Mouse (Mus musculus): Measurements from ENCODE around the gene Epha8. TPM values are rescaled to one million over a fixed set of nuclear protein-coding genes. Genes with fewer than 3 reads are reported as not detected.

The Epha8 gene
- total RNA-seq (2021): not detected

DNA sequence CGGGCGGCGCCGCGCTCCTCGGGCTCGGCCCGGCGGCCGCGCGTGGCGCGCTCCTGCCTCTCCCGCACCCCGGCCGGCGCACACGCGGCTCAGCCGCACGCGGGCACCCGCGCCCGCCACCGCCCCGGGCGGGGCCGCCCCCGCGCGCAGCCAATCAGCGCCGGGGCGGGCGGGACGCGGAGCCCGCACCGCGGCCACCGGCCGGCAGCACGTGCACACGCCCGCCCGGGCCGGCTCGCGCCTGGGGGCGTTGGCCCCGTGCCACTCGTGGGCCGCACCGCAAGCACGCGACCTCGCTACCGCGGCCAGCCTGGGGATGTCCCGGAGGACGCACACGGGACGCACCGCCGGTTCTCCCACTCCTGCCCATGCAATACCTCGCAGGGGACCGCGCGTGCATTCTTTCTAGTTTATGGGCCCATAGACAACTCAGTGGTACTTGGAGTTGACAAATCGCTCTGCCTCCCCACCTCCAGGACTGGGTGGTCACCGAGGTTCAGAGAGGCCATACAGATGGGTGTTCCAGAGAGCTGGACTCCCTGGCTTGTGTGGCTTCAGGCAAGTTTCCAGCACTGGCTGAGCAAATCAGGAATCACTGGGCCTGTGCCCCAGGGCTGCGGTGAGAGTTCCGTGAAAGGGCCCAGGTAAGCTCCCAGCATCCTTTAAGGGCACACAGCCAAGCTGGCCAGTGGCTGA, at the start of gene Epha8:
Gene Epha8, minus strand, starts transcription at position 66 of the 696 bp plus-strand sequence.
- no peak for DNase-seq
- intact Hi-C loops (cut with DNase I): no loop called here

- peak; percentile 12 to 36 for DNase-seq
- intact Hi-C loops (cut with DNase I): no loop called here
These were observed 45.2 kb upstream of the Epha8 start for GRCm38 (mm10) chr4:137001825-137002224.

DNA sequence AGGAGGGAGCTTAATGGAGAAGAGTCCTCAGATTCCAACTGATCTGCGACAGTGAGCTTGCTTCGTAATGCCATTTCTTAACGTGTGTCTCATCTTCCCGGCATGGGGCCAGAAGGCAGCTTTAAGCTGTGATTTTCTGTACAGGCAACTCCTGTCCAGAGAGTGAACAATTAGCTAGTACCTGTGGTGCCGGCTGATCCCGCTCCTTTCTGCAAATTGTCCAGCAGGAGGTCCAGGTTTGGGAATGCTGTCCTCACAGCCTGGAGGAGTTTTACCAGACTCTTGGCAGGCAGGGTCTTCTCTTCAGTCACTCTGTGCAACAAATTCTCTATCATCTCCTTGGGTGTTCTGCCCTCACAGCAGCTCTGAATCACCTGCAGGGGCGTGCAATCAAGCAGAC, 44.4 kb upstream of the Epha8 start:
- intact Hi-C loops (cut with DNase I): no loop called here
- no peak for DNase-seq

DNA sequence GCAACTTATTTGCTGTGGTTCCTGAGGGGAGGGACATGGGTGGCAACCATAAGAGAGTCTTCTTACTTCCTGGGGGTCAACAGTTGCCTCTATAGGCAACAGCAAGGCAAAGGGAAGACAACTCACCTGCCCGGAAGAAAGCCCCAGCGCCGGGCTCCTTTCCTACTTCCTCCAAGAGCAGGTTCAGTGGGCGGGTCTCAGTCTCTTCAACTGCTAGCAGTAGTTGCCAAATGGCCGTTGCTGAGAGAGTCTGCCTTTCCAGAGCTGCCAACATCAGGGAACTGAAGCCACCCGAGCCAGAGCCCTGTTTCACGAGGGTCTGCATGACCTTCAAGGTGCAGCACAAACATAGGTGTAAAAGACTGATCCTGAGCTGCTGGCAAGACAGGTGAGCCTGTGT, 41.8 kb upstream of the Epha8 start:
- intact Hi-C loops (cut with DNase I): no loop called here
- no peak for DNase-seq

- no peak for DNase-seq
- intact Hi-C loops (cut with DNase I): no loop called here
These were observed 41.2 kb upstream of the Epha8 start for GRCm38 (mm10) chr4:136997723-136998345.

GRCm38 (mm10) chr4:136996933-136997332, 40.3 kb upstream of the Epha8 start:
- no peak for DNase-seq
- intact Hi-C loops (cut with DNase I): no loop called here

- DNase-seq: no peak
- intact Hi-C loops (cut with DNase I): no loop called here
These were observed 38.7 kb upstream of the Epha8 start for GRCm38 (mm10) chr4:136995361-136995760.

DNA sequence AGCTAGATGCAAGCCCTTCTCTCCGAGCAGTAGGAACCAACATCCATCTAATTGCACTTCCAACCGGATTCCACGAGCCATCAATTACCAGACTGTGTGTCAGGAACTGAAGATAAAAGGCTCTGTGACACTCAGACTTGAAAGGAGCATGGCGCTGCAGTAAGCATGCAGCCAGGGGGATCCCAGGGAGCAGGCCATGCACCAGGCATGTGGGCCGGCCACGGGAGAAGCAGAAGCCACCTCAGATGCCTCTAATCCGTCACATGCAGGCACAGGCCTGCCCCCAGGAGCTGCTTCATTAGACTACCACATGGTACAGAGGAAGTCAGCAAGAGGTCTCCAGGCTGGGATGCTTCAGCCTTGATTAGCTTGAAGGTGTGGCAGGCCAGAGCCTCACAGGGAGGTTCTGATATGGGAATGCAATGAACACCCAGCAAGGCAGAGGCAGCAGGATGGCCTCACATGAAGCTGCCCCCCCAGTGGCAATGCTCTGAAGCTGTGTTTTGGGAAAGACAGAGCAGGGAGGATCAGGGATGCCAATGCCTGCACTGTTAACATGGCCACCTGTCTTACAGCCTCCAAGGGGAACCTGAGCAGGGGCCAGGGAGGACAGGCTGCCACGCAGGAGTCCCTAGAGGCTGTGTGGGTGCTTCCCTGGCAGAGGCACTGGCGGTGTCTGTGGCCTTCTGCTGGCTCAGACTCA, 25.5 kb upstream of the Epha8 start:
- intact Hi-C loops (cut with DNase I): loop anchor here (2.0 kb wide), 1 partner anchor 75 kb away; no protein-coding TSS in a partner anchor
- no peak for DNase-seq

- peak; percentile 41 to 50 for DNase-seq
- intact Hi-C loops (cut with DNase I): loop anchor here (2.0 kb wide), 1 partner anchor 75 kb away; no protein-coding TSS in a partner anchor
These were observed 24.7 kb upstream of the Epha8 start for GRCm38 (mm10) chr4:136981347-136981746.

DNA sequence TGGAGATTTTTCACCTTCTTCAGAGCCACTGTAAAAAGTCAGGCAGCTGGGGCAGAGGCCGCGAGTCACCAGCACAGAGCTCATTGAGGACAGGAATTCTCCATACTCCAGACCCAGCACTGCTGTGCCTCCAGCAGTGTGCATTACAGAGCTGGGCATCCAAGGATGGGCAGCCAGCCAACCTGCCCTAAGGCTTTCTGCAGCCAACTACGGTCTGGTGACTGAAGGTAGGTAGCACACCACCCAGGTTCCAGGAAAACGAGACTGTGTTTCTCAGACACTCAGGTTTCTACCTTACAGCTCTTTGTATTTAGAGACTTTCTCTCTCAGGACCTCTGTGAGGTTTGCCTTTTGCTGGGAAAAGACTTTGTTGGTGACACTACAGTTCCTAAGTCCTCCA, 24.3 kb upstream of the Epha8 start:
- DNase-seq: no peak
- intact Hi-C loops (cut with DNase I): loop anchor here (2.0 kb wide), 1 partner anchor 74 kb away; no protein-coding TSS in a partner anchor

GRCm38 (mm10) chr4:136977244-136977643, 20.6 kb upstream of the Epha8 start:
- DNase-seq: no peak
- intact Hi-C loops (cut with DNase I): loop anchor here (5.0 kb wide), 1 partner anchor 35 kb away; no protein-coding TSS in a partner anchor

DNA sequence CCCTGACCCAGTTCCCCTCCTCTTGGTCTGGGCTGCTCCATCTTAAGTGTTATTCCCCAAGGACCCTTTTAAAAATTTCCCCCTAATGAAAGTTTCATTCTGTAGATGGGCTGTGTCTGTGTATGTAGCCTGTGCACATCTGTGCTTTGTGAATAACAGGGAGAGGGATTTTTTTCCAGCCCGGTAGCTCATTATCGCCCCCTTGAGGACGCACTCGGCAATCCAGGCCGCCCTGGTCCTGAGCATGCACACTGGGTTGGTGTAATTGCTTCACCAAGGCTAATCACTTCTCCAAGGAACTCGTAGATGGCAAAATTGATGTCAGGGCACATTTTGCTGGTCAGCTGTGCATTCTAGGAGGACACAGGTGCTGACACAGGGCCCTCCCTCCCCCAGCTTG, 14.3 kb upstream of the Epha8 start:
- DNase-seq: peak; percentile 22 to 56
- intact Hi-C loops (cut with DNase I): no loop called here

DNA sequence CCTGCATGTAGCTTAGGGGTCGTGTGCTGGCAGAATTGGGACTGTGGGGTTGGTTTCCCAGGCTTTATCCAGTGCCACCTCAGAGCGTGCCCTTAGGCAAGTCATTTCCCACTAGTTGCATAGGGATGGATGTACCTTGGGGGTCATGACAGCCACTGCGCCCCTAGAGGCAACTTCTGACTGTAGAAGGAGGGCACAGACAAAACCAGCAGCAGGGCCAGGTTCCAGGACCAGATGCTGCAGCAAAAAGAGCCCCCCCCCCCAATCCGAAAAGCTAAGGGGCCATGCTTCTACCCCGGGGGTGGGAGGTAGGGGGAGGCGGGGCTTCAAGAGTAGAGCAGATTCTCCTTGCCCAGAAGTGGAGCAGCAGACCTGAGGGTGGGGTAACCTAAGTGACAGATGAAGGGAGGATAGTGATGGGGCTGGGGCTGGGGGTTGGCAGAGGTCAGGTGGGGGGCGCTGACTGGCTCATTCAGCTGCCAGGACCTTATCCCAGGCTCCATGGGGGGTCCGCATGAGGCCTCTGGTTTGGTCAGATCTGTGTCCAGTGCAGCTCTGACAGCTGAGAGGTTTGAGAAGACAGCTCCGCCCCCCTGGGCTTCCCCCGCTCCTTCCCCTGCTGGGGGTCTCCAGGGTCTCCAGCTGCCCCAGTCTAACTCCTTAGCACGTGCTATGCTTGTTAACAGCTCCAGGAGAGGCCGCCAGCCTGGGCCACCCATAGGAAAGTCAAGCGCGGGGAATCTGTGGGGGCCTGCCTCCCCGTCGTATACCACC, 13.1 kb upstream of the Epha8 start:
- intact Hi-C loops (cut with DNase I): no loop called here
- no peak for DNase-seq

- intact Hi-C loops (cut with DNase I): no loop called here
- DNase-seq: no peak
These were observed 12.5 kb upstream of the Epha8 start for GRCm38 (mm10) chr4:136969096-136969495.

GRCm38 (mm10) chr4:136967511-136967910, 10.9 kb upstream of the Epha8 start:
- intact Hi-C loops (cut with DNase I): no loop called here
- no peak for DNase-seq

GRCm38 (mm10) chr4:136966493-136967390, 10.1 kb upstream of the Epha8 start:
- intact Hi-C loops (cut with DNase I): no loop called here
- DNase-seq: no peak

- intact Hi-C loops (cut with DNase I): no loop called here
- DNase-seq: no peak
These were observed 8.4 kb upstream of the Epha8 start for GRCm38 (mm10) chr4:136964990-136965421.

DNA sequence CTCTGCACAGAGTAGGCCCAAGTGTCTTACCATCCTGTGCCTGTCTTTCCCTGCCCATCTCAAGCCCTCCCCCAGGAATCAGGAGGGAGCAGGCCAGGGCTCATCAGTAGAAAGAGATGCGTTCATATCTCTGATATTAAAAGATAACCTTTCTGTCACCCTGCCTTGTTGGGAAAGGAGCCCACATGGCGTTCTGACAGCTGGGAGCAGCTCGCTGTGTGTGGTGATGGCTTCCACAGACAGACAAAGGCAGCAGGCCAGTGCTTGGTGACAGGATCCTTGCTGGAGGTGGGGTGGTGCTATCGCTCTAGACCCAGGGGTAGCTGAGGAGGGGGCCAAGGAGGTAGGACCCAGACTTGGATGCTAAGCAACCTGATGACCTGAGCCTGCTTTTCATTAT, 5.8 kb upstream of the Epha8 start:
- intact Hi-C loops (cut with DNase I): no loop called here
- no peak for DNase-seq

GRCm38 (mm10) chr4:136961642-136962285, 5.1 kb upstream of the Epha8 start:
- intact Hi-C loops (cut with DNase I): no loop called here
- no peak for DNase-seq

Data from heart, postnatal 10 days (tissue).